Mouse (Mus musculus): ENCODE measurements at regions not wholly inside any gene's neighbourhood (a gene's known extent, or its start where the extent isn't known, plus 50 kb on each side); places are given as distances from the start of the nearest gene placed in this dataset.
"Not testable (repeated sequence)": the region's sequence is repeated elsewhere in the genome, so short reads cannot be mapped to it uniquely, and the experiment has no call there.

DNA sequence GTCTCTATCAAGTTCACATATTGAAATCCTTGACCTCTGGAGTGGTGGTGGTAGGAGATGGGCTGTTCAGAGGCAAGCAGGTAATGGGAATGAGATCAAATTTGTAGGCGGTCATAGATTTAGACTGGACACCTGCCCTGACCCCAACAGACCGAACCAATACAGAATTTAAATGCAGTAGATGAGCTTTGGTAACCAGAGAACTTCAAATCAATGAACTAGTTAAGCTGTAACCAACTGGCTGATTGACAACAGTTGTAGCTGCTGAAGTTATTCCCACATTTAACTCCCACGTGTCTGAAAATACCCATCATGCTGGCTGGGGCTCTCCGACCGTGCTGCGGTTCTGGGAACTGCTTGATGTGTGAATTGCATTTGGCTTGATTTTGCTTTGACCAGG lies 268.5 kb upstream of the Gm6793 start:
- WGBS, result 93% methylated on average over 6 of the region's 6 CpGs
- H3K27me3 ChIP-seq (replicated peaks), result no peaks in the 10 kb centered on the region
- H3K4me2 ChIP-seq (replicated peaks), result no peak overlapping the region
- H3K4me1 ChIP-seq, result no peaks in the 10 kb centered on the region
- no peak for ATAC-seq (ENCODE audit: low FRiP score, low read depth)
- no peak overlapping the region for H3K4me3 ChIP-seq
- no peak overlapping the region for H3K9ac ChIP-seq
- no peak overlapping the region for H3K27ac ChIP-seq
- no peaks in the 10 kb centered on the region for H3K9me3 ChIP-seq
- no peaks in the 10 kb centered on the region for H3K36me3 ChIP-seq

DNA sequence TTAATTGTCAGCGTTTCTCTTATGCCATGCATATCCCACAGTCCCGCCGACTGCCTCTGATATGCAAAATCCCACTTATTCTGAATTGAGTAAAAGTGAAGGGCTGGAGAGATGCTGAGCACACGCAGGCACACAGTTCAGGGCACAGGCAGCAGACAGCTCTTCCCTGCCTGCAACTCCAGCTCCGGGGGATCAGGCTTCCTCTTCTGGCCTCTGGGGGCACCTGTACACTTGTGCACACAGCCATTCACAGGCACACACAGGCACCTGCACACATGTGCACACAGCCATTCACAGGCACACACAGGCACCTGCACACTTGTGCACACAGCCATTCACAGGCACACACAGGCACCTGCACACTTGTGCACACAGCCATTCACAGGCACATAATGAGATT lies 254.8 kb upstream of the Gm6793 start:
- H3K4me3 ChIP-seq, result no peak overlapping the region
- ATAC-seq (ENCODE audit: low FRiP score, low read depth), result peak; percentile 59

DNA sequence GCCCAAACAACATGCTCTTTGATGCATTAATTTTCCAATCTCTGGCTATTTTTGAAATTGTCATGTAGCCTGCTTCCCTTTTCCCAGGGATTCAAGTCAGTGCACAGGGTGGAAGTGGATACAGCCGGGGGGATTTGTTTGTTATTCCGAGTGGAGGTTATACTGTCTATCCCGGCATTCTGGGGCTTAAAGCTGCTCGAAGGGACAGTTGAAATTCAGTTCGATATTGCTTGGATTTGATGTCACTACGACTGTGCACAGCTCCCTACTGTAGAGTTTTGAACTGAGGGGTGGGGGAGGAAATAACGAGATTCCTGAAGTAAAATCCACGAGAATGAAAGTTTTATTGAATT lies 254.4 kb upstream of the Gm6793 start:
- H3K4me2 ChIP-seq (replicated peaks), result peak overlapping the region; percentile 38
- H3K4me1 ChIP-seq, result peaks cover 3% of the 10 kb centered on the region; the same call in 1 of the 2 replicates
- H3K9me3 ChIP-seq, result no peaks in the 10 kb centered on the region
- H3K9ac ChIP-seq, result no peak overlapping the region
- H3K36me3 ChIP-seq, result no peaks in the 10 kb centered on the region
- WGBS, result 41% methylated on average over 8 of the region's 8 CpGs
- H3K27ac ChIP-seq, result no peak overlapping the region
- H3K27me3 ChIP-seq (replicated peaks), result no peaks in the 10 kb centered on the region
- no peak overlapping the region for H3K4me3 ChIP-seq
- peak; percentile 35; the same call in 1 of the 2 replicates for ATAC-seq (ENCODE audit: low FRiP score, low read depth)

More for the DNA sequence above, 254.8 kb upstream of the Gm6793 start:
- Histone ChIP-seq H3K9me3 (no peaks in the 10 kb centered on the region), H3K9ac (no peak overlapping the region), H3K27ac (no peak overlapping the region), H3K36me3 (no peaks in the 10 kb centered on the region), H3K4me2 (replicated peaks) (peak overlapping the region; percentile 38; the same call in 1 of the 2 replicates), H3K27me3 (replicated peaks) (no peaks in the 10 kb centered on the region), H3K4me1 (peaks cover 3% of the 10 kb centered on the region; the same call in 1 of the 2 replicates)
- WGBS, result 45% methylated on average over 5 of the region's 5 CpGs

DNA sequence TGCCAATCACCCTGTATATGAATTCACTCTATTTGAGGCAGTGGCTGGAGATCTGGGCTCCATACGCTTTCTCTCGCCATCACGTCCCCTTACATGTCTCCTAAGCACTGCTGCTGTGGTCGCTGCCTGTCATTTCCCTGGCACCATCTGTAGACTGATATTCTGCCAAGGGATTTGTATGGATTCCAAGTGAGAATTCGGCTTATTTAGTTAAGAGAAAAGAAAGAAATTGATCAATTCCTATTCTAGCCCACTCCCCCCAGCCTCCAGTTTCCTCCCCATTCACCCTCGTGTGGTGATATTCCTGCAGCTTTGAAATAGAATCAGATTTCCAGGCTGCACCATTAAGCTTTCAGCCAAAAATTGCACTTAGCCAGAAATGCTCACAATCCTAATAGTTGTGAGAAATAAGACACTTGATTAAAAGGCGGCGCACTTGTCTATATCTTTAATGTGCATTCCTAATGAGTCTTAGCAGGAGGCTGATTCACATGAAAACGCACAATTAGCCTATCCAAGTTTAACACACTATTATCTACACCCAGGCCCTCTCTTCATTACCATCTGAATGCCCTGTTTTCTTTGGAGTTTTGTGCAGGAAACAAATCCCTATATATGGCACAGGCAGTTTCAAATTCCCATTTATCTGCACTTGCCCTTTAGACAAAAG lies 253.8 kb upstream of the Gm6793 start:
- H3K9me3 ChIP-seq, result no peaks in the 10 kb centered on the region
- H3K4me1 ChIP-seq, result peaks cover 3% of the 10 kb centered on the region; the same call in 1 of the 2 replicates
- WGBS, result 46% methylated on average over 9 of the region's 9 CpGs
- H3K9ac ChIP-seq, result no peak overlapping the region
- H3K36me3 ChIP-seq, result no peaks in the 10 kb centered on the region
- H3K27me3 ChIP-seq (replicated peaks), result no peaks in the 10 kb centered on the region
- no peak overlapping the region for H3K4me3 ChIP-seq
- H3K4me2 ChIP-seq (replicated peaks), result peak overlapping the region; percentile 38
- no peak overlapping the region for H3K27ac ChIP-seq
- peak; percentile 69 for ATAC-seq (ENCODE audit: low FRiP score, low read depth)

DNA sequence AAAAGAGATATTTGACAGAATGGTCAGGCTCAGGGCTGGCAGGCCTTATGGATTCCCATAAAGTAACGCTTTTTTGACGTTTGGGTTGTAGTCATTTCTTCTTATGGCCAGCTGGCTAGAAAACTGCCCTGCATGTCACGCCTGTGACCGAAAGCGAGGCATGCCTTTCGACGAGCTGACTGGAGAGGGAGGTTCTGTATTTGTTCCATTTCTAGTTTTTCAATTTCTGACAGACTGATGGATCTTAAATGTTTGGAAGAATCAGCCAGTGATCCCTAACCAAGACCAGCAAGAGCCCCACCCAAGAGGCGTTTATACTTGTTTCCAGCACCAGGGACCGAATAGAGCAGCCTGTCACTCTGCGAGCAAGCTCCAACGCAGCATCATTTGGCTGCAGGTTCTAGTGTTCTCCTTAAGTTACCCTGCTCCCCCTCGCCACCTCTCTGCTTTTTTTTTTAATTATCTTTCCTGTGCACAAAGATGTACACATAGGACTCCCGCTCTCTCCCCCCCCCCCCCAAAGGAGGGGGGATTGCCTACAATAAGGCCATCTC lies 243.2 kb upstream of the Gm6793 start:
- no peaks in the 10 kb centered on the region for H3K36me3 ChIP-seq
- no peak overlapping the region for H3K27ac ChIP-seq
- 45% methylated on average over 13 of the region's 13 CpGs for WGBS
- no peak for ATAC-seq (ENCODE audit: low FRiP score, low read depth)
- no peak overlapping the region for H3K4me3 ChIP-seq
- H3K4me1 ChIP-seq, result 0 out of 2 replicates have a peak, but pooled peaks cover 8% of the 10 kb centered on the region
- no peaks in the 10 kb centered on the region for H3K9me3 ChIP-seq
- peak overlapping the region; percentile 55 for H3K4me2 ChIP-seq (replicated peaks)
- no peaks in the 10 kb centered on the region for H3K27me3 ChIP-seq (replicated peaks)
- 0 out of 2 replicates have a peak overlapping the region, but pooled peaks have one; percentile 8 for H3K9ac ChIP-seq

DNA sequence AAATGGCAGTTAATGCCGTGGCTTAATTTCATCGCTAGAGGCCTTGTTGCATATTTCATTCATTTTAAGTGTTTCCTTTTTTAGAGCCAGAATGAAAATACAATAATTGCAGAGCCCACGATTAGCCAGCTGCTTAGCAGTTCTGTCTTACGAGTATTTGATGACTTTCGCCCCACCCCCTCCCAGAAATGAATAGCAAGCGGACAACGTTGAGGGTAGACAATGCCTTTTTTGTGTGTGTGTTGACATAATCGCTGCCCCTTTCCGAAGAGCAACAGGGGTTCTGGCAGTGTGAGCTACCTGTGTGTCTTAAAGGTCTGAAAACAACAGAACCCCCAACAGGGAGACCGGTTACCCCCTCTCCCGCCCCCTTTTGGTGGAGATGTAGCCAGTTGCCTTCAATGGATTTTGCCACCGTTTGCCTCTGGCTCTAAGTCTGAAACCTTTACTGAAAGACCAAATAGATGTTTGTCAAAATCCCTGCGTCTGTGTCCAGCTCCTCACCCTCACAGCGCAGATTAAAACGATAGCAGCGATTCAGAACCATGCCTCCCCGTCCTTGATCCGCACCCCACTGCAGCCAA lies 242.6 kb upstream of the Gm6793 start:
- Histone ChIP-seq H3K9ac (0 out of 2 replicates have a peak overlapping the region, but pooled peaks have one; percentile 8), H3K36me3 (no peaks in the 10 kb centered on the region), H3K4me2 (replicated peaks) (peak overlapping the region; percentile 55), H3K9me3 (no peaks in the 10 kb centered on the region), H3K4me1 (0 out of 2 replicates have a peak, but pooled peaks cover 8% of the 10 kb centered on the region), H3K27me3 (replicated peaks) (no peaks in the 10 kb centered on the region), H3K27ac (no peak overlapping the region), H3K4me3 (no peak overlapping the region)
- 16% methylated on average over 18 of the region's 18 CpGs for WGBS
- peak; percentile 25; the same call in 1 of the 2 replicates for ATAC-seq (ENCODE audit: low FRiP score, low read depth)

DNA sequence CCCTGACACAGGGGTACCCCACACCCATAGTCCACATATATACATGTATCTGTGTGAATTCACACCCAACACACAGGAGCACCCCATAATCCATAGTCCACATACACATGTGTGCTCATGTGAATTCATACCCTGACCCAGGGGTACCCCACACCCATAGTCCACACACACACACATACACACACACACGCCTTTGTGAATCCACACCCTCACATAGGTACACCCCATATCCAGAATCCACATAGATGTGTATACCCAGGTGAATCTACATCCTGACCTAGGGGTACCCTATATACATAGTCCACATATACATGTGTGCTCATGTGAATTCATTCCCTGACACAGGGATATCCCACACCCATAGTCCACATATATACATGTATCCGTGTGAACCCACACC lies 231.8 kb upstream of the Gm6793 start:
- not testable (repeated sequence) for H3K9ac ChIP-seq; H3K9me3 ChIP-seq; H3K27ac ChIP-seq; H3K4me2 ChIP-seq (replicated peaks); H3K4me1 ChIP-seq; H3K36me3 ChIP-seq; ATAC-seq (ENCODE audit: low FRiP score, low read depth); H3K4me3 ChIP-seq; H3K27me3 ChIP-seq (replicated peaks)
- 94% methylated on average over 2 of the region's 2 CpGs for WGBS

DNA sequence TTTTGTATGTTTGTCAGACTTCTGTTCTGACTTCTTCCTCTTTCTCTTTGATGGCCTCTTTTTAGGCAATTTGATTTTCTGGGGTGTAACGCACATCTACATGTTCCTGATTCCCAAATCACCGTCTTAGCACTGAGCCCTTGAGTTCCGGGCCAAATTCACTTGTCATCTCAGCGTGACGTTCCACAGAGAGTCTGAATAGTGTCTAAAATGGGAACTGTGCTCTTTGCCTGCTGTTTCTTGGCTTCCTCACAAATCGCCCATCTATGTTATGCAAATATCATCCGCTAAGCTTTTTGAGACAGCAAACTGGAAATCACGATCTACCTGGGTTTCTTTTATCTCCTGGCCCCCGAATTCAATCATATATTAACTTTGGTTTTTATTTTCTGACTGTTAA lies 223.8 kb upstream of the Gm6793 start:
- no peaks in the 10 kb centered on the region for H3K36me3 ChIP-seq
- no peaks in the 10 kb centered on the region for H3K4me1 ChIP-seq
- H3K9ac ChIP-seq, result no peak overlapping the region
- no peak overlapping the region for H3K4me3 ChIP-seq
- WGBS, result 82% methylated on average over 9 of the region's 9 CpGs
- H3K27ac ChIP-seq, result no peak overlapping the region
- H3K9me3 ChIP-seq, result no peaks in the 10 kb centered on the region
- H3K4me2 ChIP-seq (replicated peaks), result no peak overlapping the region
- H3K27me3 ChIP-seq (replicated peaks), result no peaks in the 10 kb centered on the region
- no peak for ATAC-seq (ENCODE audit: low FRiP score, low read depth)

DNA sequence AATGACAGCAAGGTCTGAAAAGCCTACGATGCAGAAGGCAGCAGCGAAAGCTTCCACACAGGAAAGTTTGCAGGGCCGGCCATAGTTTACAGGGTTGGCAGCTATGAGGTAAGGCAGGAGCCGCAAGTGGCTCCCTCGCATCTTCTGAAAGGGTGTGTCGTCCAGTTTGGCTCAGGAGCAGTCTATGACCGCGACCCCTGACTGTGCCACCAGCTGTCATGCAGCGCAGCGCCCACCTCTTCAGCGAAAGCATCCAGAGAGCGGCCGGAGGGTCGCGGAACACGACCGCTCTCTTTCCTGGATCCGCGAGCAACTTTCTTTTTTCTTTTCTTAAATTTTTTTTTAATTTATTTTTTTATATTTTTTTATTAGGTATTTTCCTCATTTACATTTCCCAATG lies 221.9 kb upstream of the Gm6793 start:
- H3K9me3 ChIP-seq; H3K27me3 ChIP-seq (replicated peaks); H3K27ac ChIP-seq; ATAC-seq (ENCODE audit: low FRiP score, low read depth); H3K4me3 ChIP-seq; H3K9ac ChIP-seq; H3K36me3 ChIP-seq; H3K4me2 ChIP-seq (replicated peaks); H3K4me1 ChIP-seq: not testable (repeated sequence)
- whole genome bisulfite sequencing, result 94% methylated on average over 19 of the region's 19 CpGs

DNA sequence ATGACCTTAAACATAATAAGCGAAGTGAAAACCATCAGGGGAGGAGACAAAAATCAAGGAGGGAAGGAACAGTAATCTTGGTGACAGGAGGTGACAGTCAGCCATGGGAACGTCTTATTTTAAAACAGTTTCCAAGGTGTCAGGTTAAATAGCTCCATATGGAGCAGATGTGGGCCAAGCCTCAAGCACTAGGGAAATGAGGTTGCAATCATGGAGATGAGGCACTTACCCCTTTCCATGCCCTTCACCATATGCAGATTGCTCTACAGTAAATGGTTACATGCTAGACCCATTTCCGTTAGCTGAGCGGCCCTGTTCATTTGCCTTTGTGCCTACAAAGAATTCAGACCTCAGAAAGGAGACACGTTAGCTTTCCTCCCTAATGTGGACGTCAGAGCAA lies 204.8 kb upstream of the Gm6793 start:
- Histone ChIP-seq H3K27ac (no peak overlapping the region), H3K4me3 (no peak overlapping the region), H3K9ac (no peak overlapping the region), H3K27me3 (replicated peaks) (no peaks in the 10 kb centered on the region), H3K4me2 (replicated peaks) (no peak overlapping the region), H3K9me3 (no peaks in the 10 kb centered on the region), H3K4me1 (no peaks in the 10 kb centered on the region), H3K36me3 (no peaks in the 10 kb centered on the region)
- no peak for ATAC-seq (ENCODE audit: low FRiP score, low read depth)
- 75% methylated on average over 6 of the region's 6 CpGs for WGBS

DNA sequence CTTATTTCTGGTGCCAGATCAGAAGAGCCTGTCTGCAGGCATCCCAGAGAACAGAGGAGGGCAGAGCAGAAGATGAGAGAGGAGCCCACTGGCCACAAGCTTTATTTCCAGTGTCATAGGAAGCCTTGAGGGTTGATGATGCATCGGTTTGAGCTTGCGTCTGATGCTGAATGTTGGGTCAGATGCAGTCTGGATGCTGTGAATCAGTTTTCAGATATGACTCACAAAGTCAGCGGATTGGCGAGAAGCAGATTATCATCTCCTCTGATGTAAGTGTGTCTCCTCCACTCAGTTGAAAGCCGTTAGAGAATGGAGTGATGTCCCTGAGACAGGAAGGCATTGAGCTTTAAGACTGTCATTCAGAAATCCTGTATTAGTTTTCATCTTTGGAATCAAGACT lies 197.3 kb upstream of the Gm6793 start:
- Histone ChIP-seq H3K27ac (no peak overlapping the region), H3K4me1 (no peaks in the 10 kb centered on the region), H3K4me2 (replicated peaks) (no peak overlapping the region), H3K4me3 (no peak overlapping the region), H3K27me3 (replicated peaks) (no peaks in the 10 kb centered on the region), H3K9me3 (no peaks in the 10 kb centered on the region), H3K36me3 (no peaks in the 10 kb centered on the region), H3K9ac (no peak overlapping the region)
- ATAC-seq (ENCODE audit: low FRiP score, low read depth), result no peak
- 92% methylated on average over 5 of the region's 5 CpGs for WGBS

DNA sequence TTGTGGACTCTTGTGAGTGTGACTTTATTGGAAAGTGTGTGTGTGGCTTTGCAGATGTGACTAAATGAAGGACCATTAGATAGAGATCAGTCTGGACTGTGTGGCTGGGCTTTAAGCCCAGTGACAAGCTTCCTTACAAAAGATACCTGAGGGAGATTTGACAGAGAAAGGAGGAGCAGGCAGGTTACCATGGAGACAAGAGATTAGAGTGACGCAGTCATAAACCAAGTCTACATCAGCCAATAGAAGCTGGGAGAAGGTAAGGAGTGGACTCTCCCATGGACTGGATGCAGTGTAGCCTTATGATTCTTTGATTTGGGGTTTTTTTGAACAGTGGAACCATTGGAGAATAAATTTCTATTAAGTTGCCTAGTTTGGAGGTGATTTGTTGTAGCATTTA lies 181.6 kb upstream of the Gm6793 start:
- H3K9ac ChIP-seq, result no peak overlapping the region
- ATAC-seq (ENCODE audit: low FRiP score, low read depth), result no peak
- no peaks in the 10 kb centered on the region for H3K27me3 ChIP-seq (replicated peaks)
- H3K27ac ChIP-seq, result no peak overlapping the region
- H3K9me3 ChIP-seq, result no peaks in the 10 kb centered on the region
- H3K4me1 ChIP-seq, result no peaks in the 10 kb centered on the region
- 74% methylated on average over 1 of the region's 1 CpGs for WGBS
- no peaks in the 10 kb centered on the region for H3K36me3 ChIP-seq
- H3K4me3 ChIP-seq, result no peak overlapping the region
- no peak overlapping the region for H3K4me2 ChIP-seq (replicated peaks)

DNA sequence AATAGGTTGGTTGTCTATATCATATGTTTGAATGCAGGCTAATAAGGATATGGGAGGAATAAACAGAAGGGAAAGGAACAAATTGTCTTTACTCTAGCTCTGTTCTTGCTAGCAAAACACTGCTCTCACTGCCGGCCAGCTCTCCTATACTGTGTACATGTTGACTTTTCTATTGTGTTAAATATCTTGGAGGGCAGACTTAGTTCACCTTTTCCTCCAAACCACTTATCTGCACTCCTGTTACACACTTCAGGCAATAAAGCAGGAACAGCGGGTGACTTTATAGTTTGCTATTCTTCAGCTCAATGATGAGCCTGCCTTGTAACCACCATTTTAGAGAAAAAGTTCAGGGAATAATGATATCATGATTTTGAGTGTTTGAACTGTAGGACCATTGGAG lies 181.0 kb upstream of the Gm6793 start:
- Histone ChIP-seq H3K27me3 (replicated peaks) (no peaks in the 10 kb centered on the region), H3K9me3 (no peaks in the 10 kb centered on the region), H3K36me3 (no peaks in the 10 kb centered on the region), H3K9ac (no peak overlapping the region), H3K4me3 (no peak overlapping the region), H3K4me1 (no peaks in the 10 kb centered on the region), H3K4me2 (replicated peaks) (no peak overlapping the region), H3K27ac (no peak overlapping the region)
- WGBS, result 73% methylated on average over 2 of the region's 2 CpGs
- no peak for ATAC-seq (ENCODE audit: low FRiP score, low read depth)
